Mouse (Mus musculus) heart, postnatal 0 days (tissue): Measurements from ENCODE around the gene Cd276. TPM values are rescaled to one million over a fixed set of nuclear protein-coding genes. Genes with fewer than 3 reads are reported as not detected.
A peak's percentile ranks its signal among the peaks of the same experiment; 100 is the strongest.

Experiments used
- ATAC-seq: fragments of 200-750 bp; cut with Nextera tagmentation; 2 replicates; pipeline ENCODE4 v1.8.0; 2017; ENCODE audit warnings: low read depth, moderate number of reproducible peaks, moderate library complexity; ENCODE audit not compliant: insufficient read depth
- DNase-seq: peaks from one replicate; pipeline ENCODE4 v3.0.0-alpha.2; 2016; ENCODE audit warnings: low spot score
- H3K27ac ChIP-seq: fragments of 300-500 bp; sonication (generic); 2 replicates; pipeline ENCODE4 v1.5.1; 2014; ENCODE audit warnings: low read depth, mild to moderate bottlenecking
- H3K27me3 ChIP-seq: fragments of 300-500 bp; sonication (generic); 2 replicates; pipeline ENCODE4 v1.6.1; 2014; ENCODE audit warnings: low read length, mixed read lengths; ENCODE audit not compliant: control insufficient read depth, insufficient read depth
- H3K36me3 ChIP-seq: fragments of 300-500 bp; sonication (generic); replicated peaks from 2 replicates; pipeline ENCODE4 v1.6.1; 2014; ENCODE audit warnings: low read length, mixed read lengths; ENCODE audit not compliant: control insufficient read depth, insufficient read depth
- H3K4me1 ChIP-seq: fragments of 300-500 bp; sonication (generic); 2 replicates; pipeline ENCODE4 v1.6.1; 2014; ENCODE audit warnings: antibody characterized with exemption; ENCODE audit not compliant: control insufficient read depth, insufficient read depth
- H3K4me2 ChIP-seq: fragments of 300-500 bp; sonication (generic); 2 replicates; pipeline ENCODE4 v1.6.1; 2014; ENCODE audit warnings: low read depth, mild to moderate bottlenecking, low read length, moderate library complexity
- H3K4me3 ChIP-seq: fragments of 300-500 bp; sonication (generic); 2 replicates; pipeline ENCODE4 v1.5.1; 2014; ENCODE audit warnings: low read depth, low read length
- H3K9ac ChIP-seq: fragments of 300-500 bp; sonication (generic); replicated peaks from 2 replicates; pipeline ENCODE4 v1.6.1; 2014; ENCODE audit warnings: low read depth, low read length, mixed read lengths
- H3K9me3 ChIP-seq: fragments of 300-500 bp; sonication (generic); replicated peaks from 2 replicates; pipeline ENCODE4 v1.6.1; 2016; ENCODE audit warnings: low read length; ENCODE audit not compliant: control insufficient read depth
- CTCF ChIP-seq: IDR thresholded peaks from 2 replicates; pipeline ENCODE4 v1.5.1; 2016; ENCODE audit warnings: antibody characterized with exemption, control low read depth, low read depth
- EP300 ChIP-seq: IDR thresholded peaks from 2 replicates; pipeline ENCODE4 v1.6.1; 2016; ENCODE audit warnings: antibody characterized with exemption, low read depth
- WGBS: fragments of 180-500 bp; shearing (Covaris S2); extraction: QIAGEN DNeasy Blood & Tissue Kit; methylation state at CpG from one replicate; pipeline ENCODE4 v1.1.7; 2014; 5-methylcytosine and 5-hydroxymethylcytosine counted together
- polyA plus RNA-seq: library from polyadenylated mRNA; unstranded; fragments of >200 nt; fragmentation: Nextera tagmentation; extraction: Ambion mirVana; gene quantifications from 2 replicates; pipeline ENCODE4 v1.2.1, GENCODE M21; 2015
- total RNA-seq: library from RNA; depleted of rRNA; stranded (reverse); fragments of >200 nt; gene quantifications from 2 replicates; pipeline ENCODE4 v1.2.3, GENCODE M21; 2014; ENCODE audit warnings: low replicate concordance

Gene Cd276
- total and polyA plus RNA-seq, 2 experiments from 2014 or later, result 14.2 to 14.5 TPM

DNA sequence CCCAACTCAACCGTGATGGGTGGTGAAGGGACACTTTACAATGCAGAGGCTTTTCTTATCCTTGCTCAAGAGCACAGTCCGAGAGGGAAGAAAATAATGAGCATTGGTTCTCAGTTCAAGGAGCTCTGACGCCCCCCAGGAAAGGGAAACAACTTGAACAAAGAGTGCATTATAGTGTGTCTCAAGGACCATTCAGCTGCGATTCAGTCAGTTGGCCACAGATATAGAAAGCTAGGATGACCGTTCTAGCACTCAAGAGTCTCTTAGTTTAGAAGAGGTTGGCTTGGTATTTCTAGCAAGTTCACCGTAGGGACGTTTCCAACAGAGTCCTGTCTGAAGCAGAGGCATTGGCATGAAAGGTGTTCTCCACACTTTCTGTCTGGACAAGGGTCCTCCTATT is 1.4 kb upstream of the Cd276 start:
- Histone ChIP-seq H3K4me2 (no peak overlapping the region), H3K9ac (no peak overlapping the region), H3K27ac (peak overlapping the region; percentile 6; the same call in 1 of the 2 replicates), H3K27me3 (no peaks in the 10 kb centered on the region), H3K9me3 (no peaks in the 10 kb centered on the region), H3K36me3 (no peaks in the 10 kb centered on the region), H3K4me1 (peaks cover 16% of the 10 kb centered on the region), H3K4me3 (no peak overlapping the region)
- ATAC-seq, result no peak
- TF ChIP-seq CTCF (no peak), EP300 (no peak)
- no peak for DNase-seq
- WGBS, result 41% methylated on average over 7 of the region's 7 CpGs

DNA sequence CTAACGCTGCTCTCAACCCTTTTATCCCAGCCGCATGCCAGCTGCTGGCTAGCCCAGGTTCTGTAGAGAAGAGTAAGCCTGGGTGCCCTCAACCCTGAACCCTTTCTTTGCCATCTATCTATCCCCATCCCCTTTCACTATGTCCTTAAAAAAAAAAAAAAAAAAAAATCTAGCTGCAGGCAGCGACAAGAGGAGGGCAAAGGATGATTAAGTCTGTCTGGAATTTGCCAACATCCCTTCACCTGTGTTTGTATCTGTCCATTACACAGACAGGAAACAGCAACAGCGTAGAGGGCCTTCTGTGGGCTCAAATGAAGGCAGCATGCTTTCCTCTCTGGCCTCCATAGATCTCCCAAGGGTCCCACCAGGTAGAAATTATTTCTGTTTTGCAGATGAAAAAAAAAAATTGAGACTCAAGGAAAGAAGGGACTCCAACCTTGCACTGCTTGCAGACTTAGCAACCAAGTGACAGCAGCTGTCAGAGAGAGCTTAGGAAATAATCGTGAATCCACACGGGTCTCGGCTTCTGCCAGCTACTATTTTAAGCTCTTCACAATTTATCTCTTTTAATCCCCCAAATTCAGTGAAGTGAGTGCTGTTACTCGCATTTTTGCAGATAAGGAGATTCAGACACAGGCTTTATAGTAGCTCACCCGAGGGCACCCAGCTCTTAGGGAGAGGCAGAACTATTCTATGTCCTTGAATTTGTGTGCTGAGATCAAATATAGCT is 613 bp upstream of the Cd276 start:
- Histone ChIP-seq H3K27me3 (no peaks in the 10 kb centered on the region), H3K4me2 (peak overlapping the region; percentile 95), H3K4me1 (peaks cover 16% of the 10 kb centered on the region), H3K27ac (peak overlapping the region; percentile 95), H3K4me3 (peak overlapping the region; percentile 94), H3K36me3 (no peaks in the 10 kb centered on the region), H3K9me3 (no peaks in the 10 kb centered on the region), H3K9ac (peak overlapping the region; percentile 97; the same call in 1 of the 2 replicates)
- no peak for DNase-seq
- 11% methylated on average over 9 of the region's 9 CpGs for WGBS
- no peak for ATAC-seq
- no peak for TF ChIP-seq EP300
- TF ChIP-seq CTCF, result no peak

DNA sequence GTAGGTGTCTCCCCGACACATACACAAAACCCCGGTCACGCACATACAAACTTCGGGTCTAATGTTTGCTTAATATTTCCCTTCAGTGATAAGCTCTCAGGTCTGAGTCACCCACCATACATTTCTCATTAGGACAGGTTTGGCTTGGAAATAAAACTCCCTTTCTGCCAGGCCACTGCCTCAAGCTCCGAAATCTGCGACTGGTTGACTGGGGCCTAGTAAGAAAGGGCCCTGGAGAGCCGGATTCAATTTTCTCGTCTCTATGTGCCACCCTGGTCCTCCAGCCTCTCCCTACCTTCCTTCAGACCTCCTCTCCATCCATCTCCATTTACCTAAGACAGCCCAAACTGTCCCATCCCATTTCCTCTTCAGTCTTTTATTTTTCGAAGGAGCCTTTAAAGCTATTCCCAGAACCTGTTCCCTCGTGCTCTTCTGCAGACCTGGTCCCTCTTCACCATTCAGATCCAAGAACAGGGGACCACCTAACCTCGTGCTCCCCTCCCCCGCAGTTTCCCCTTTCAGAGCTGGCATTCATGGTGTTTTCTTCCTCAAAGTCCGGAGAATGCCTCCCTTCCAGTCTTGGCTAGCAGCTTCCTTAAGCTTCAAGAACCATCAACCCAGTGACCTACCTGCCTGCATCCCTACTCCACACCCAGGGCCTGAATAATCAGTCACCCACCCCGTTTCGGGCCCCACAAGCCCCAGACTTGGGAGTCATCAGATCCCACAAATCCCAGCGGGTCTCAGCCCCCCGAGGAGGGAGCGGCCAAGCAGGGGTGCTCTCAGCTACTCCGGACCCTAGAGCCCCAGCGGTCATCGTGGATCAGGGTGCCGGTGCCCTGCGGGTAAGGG is 955 bp downstream of the Cd276 start:
- no peaks in the 10 kb centered on the region for H3K27me3 ChIP-seq
- peak overlapping the region; percentile 94 for H3K4me3 ChIP-seq
- no peaks in the 10 kb centered on the region for H3K9me3 ChIP-seq
- WGBS, result 16% methylated on average over 23 of the region's 23 CpGs
- peak overlapping the region; percentile 95 for H3K27ac ChIP-seq
- H3K36me3 ChIP-seq, result no peaks in the 10 kb centered on the region
- H3K4me2 ChIP-seq, result peak overlapping the region; percentile 95
- H3K4me1 ChIP-seq, result peaks cover 16% of the 10 kb centered on the region
- DNase-seq, result no peak
- peak overlapping the region; percentile 97 for H3K9ac ChIP-seq
- TF ChIP-seq EP300, result no peak
- TF ChIP-seq CTCF, result no peak
- ATAC-seq, result no peak

DNA sequence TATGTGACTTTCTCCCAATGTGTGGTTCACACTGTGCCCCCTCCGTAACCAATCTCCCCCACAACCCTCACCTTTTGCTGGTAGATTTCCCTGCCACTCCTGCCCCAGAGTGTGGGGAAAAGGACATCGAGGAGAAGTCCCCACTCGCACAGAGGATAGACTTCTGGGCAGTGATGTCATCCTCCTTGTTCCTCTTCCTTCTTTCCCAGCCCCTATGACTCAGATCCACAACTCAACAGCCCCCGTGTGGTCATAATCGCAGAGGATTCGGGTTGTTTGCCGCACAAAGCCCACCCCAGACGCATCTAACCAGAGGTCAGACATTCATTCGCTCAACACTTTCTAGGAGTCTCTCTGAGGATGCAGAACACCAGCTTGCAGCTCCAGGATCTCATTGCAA is 3.2 kb downstream of the Cd276 start:
- no peak for DNase-seq

DNA sequence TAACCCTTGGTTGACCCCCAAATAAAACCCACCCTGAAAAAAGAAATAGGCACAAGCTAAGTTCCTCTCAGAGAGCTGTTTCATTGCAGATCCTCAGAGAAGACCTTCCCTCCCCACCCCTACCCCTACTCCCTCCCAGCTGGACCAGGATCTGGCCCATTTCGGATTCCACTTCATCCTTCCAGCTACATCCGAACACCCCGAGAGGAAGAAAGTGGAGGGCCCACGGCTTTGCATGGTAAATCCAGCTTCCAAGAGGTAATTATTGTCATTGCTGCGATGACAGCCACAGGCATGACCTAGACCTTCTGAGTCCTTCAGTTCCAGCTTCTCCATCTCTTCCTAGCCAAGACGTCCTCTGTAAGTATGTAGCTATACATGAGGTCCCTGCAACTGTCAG is 4.3 kb downstream of the Cd276 start:
- Histone ChIP-seq H3K4me2 (no peak overlapping the region), H3K4me3 (no peak overlapping the region), H3K27ac (no peak overlapping the region), H3K9me3 (no peaks in the 10 kb centered on the region), H3K4me1 (peaks cover 9% of the 10 kb centered on the region), H3K36me3 (no peaks in the 10 kb centered on the region), H3K27me3 (no peaks in the 10 kb centered on the region), H3K9ac (no peak overlapping the region)
- WGBS, result 93% methylated on average over 6 of the region's 6 CpGs
- TF ChIP-seq CTCF, result no peak
- TF ChIP-seq EP300, result no peak
- DNase-seq, result no peak
- no peak for ATAC-seq

More for the DNA sequence above, 3.2 kb downstream of the Cd276 start:
- no peak overlapping the region for H3K9ac ChIP-seq
- H3K4me1 ChIP-seq, result peaks cover 10% of the 10 kb centered on the region
- WGBS, result 58% methylated on average over 9 of the region's 9 CpGs
- H3K36me3 ChIP-seq, result no peaks in the 10 kb centered on the region
- no peaks in the 10 kb centered on the region for H3K9me3 ChIP-seq
- TF ChIP-seq EP300, result no peak
- no peak for TF ChIP-seq CTCF
- no peak overlapping the region for H3K4me2 ChIP-seq
- H3K4me3 ChIP-seq, result no peak overlapping the region
- no peak overlapping the region for H3K27ac ChIP-seq
- no peak for ATAC-seq
- H3K27me3 ChIP-seq, result no peaks in the 10 kb centered on the region
